Mouse (Mus musculus) c-Kit-positive CD71-positive TER-119-negative erythroid progenitor cells, embryonic 14.5 days (primary cell): ENCODE measurements around the gene Cacna1h.

ENCODE experiments used
- DNase-seq: peaks from one replicate; pipeline ENCODE4 v3.0.0-alpha.2; 2013; ENCODE audit warnings: low read depth

Gene Cacna1h

DNA sequence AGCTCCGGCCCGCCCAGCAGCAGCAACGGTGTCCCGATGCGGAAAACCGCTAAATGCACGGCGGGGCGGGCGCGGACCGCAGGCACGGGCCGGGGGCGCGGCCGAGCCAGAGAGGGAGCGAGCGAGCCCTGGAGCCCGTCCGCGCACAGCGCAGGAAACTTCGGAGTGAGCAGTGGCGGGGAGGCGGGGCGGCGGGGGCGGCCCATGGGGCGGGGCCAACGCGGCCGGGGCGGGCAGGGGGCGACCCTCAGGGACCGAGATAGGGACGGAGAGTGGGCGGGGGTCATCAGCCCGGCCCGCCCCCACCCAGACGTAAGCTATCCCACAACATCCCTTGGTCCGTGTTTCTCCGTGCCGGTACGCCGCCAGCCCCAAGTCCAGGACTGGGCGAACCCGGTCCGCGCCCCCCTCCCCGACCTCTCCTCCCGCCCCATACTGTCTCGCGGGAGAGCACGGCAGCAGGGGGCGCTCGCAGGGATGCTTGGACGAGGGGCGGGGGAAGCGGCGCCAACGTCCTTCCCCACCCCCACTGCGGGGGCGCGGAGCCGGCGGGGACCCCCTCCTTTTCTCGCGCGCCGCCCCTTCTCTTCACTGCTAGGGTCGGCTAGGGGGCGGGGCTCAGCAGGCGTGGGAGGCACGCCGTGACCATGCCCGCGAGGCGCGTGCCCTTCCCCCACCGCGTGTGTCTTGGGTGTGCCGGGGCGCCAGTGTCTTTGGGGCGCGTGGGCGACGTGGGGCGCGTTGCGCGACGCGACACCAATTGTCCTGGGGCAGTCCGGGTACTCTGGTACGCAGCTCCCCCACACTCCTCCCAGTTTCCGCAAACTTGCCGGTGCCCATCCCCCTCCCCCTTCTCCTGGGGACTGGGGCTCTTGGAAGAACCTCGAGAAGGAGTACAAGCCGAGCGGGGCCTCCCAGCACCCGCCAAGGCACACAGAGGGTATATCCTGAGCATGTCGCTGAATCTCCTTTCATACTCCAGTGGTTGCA, at the start of gene Cacna1h:
Gene Cacna1h (minus strand): TSS at position 167 of the 990 bp plus-strand sequence.
- DNase-seq = no peak

- DNase-seq = no peak
Observed at GRCm38 (mm10) chr17:25482092-25482491, 48.5 kb upstream of the Cacna1h start.

DNA sequence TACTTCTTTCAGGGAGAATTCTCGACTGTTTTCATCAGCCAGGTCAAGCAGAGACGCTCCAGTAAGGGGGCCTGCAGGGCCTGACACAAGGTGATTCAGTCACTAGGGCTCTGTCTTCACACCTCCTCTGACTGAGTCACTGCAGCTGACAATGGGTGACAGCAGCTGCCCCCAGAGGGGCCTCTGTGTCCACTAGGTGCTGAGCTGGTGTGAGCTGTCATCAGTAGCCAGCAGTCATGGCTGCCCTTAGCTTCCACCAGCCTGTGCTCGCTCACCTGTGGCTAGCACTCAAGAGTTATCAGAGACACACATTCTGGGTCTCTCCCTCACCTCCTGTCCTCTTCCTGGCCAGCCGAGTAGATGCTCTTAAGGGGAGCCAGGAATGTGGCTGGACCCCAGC, 47.2 kb upstream of the Cacna1h start:
- DNase-seq = no peak

- no peak for DNase-seq
Observed at GRCm38 (mm10) chr17:25480152-25480551, 46.6 kb upstream of the Cacna1h start.

DNA sequence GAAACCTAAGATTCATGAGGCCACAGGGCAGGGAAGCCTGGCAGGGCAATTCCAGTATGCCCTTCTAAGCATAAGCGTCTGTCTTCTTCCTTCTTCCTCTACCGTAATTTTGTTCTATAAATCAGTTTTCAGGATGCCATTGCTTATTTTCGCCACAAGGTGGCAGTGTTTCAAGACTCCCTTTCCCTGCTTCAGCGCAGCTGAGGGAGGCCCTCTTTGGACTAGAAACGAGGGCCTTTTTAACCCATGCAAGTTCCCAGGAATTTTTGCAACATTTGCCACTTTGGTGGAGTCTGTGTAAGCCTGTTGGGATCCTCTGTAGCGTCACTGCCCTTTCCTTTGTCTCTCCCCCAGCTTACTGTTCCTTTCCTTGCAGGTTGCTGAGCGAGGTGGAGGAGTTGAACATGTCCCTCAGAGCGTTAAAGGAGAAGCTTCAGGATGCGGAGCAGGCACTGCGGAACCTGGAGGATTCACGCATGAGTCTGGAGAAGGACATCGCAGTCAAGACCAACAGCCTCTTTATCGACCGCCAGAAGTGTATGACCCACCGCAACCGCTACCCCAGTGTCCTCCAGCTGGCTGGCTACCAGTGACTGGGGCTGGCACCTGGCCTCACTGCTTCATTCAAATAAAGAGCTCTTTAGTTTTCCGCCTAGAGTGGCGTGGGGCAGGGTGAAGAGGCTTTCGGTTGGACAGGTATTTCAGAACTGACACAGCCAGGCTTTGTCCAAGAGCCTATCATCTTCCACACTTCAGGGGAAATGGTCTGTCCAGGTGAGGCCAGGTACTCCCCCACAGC, 42.6 kb upstream of the Cacna1h start:
- no peak for DNase-seq

DNA sequence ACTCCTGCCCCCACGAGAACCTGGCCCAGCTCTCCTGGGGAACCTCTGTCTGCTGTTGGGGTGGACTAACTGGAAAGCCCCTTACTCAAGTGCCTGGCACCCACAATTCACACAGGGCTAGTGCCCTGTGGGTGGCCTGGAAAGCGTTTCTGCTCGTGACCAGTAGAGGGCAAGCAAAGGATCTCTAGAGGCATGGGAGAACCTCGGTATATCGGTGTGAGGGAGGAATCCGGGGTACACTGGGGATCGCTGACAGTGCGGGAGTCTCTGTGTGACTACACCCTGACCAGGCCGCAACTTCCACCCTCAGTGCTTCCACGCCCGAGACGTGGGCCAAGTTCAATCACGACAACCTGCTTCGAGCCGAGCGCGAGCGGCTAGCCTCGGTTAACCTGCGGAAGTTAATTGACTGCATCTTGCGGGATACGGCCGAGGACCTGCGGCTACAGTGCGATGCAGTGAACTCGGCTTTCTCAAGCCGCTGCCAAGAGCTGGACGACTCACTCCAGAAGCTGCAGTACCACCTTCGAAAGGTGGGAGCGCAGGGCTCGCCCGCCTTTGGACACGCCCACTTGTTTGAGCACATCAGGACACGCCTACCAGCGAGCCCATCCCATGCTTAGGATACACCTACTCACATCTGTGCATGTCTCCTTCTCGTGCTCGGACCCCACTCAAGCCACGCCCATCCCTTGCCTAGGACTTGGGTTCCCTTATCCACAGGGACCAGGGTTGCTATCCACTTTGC, 40.9 kb upstream of the Cacna1h start:
- DNase-seq = peak; percentile 69

DNA sequence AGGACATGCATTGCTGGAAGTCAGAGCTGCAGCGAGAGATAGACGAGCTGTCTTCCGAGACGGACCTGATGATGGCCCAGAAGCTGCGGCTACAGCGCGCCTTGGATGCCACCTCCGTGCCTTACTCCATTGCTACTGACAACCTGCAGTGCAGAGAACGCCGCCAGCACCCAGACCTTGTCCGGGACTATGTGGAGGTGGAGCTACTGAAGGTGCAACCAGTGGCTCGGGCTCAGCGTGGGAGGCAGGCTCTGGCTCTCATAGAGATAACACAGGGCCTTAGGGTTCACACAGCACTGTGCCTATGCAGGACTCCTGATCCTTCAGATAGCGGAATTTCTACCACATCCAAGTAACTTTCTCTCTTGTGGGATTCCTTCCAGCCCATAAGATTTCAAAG, 38.5 kb upstream of the Cacna1h start:
- no peak for DNase-seq

DNA sequence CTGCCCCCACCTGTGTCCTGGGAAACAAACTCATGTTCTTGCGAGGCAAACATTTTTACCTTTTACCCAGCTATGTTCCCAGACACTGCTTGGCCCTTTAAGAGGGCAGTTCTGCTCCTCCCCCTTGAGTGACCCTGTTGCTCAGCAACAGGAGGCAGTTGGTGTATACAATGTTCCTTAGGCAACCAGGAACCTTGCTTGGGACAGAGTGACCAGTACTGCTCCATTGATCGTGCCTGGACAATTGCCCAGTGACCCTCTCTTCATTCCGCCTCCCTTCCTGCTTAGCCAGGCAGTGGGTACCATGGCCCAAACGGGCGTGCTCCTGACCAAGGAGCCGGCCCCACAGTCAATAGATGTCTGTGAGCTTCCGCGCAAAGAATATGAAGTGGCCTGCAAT, 37.8 kb upstream of the Cacna1h start:
- no peak for DNase-seq

GRCm38 (mm10) chr17:25469798-25470197, 36.2 kb upstream of the Cacna1h start:
- DNase-seq = no peak

DNA sequence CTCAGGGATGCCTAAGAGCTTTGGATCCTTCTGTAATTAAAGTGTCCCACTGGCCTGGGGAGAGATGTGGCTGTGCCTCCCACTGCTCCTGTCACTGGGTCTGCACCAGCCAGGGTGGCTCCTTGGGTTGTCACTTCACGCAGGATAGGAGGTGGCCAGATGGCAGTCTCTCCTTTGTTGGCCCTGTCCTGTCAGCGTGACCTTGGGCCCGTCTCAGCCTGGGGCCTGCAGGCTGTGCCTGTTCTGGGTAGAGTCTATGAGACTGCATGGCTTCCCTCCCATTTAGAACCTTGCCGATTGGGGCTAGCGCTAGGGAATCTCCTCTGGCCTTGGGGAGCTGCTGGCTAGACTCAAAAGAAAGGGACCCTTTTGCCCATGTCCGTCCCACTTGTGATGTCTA, 34.7 kb upstream of the Cacna1h start:
- no peak for DNase-seq

DNA sequence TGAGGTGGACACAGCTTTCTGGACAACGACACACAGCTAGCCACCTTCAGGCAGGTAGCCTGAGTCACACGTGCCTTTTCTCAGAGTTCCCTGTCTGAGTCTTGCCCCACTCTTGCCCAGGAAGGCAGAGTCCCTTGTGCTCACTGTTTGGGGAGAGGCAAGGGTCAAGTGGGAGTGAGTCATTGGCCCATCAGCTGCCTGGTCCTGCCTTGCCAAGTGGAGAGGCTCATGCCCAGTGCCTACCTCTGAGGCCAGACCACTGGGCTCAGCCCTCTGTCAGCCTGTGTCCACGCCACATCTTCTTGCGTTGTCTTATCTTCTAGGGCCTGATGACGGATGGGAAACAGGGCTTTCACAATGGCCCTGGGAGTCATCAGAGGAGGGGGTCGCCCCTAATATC, 34.2 kb upstream of the Cacna1h start:
- DNase-seq = no peak

DNA sequence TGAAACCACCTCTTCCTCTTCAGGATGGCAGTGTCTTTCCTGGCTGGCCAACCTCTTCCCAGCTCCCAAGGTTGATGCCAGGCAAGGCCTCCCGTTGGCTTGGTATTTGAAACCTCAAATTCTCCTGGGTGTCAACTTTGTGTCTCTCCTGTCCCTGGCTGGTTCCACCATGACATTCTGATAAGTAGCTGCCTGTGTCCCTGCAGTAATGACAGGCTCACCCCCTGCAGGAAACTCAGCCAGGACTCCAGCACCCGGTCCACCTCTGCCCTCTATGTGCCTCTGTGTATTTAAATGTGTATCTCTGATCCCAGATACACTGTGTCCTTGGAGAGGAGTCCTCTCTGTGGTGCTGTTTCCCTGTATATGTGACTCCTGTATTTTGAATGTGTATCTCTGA, 32.7 kb upstream of the Cacna1h start:
- no peak for DNase-seq

DNA sequence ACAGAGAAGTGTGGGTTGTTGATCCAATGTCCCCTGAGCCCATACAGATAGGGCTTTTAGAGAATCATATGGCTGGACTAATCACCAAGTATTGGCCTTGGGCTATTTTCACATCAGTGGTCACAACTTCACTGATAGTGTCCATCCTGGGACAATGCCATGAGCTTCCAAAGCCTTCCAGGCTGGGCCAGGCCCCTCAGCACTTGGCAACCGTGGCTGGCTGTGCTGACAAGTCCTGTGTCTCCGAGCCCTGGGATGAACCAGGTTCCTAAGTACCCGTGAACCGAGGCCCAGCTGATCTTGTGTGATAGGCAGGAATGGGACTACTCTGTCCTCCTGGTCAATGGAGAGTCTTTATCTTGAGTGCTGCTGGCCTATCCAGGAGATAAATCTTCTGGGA, 30.5 kb upstream of the Cacna1h start:
- DNase-seq = no peak

DNA sequence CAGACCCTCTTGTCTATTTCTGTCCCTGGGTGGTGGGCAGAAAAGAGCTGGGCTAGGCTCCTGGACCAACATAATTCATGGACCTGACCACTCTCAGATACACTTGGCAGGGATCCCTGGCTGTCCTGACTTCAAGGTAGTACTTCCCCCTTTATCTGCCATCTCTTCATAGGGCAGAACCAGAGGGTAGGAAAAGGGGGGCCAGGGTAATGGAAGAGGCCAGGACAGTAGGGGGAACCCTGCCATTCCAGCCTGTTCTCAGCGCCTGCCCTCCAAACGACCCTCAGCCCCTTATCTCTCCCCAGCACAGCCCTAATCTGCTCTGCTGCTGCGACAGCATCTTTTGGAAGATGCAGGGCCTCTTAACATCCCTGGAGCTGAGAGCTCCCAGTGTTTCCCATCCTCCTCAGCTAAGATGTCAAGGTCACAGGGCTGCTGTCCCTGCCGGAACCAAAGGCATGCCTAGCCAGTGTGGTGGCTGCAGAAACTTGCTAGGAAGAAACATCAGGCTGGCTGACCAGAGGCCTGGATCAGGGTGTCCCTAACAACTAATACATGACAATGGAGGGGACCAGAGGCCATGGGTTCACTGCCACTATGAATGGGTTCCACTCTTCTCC, 29.9 kb upstream of the Cacna1h start:
- DNase-seq = no peak

- no peak for DNase-seq
Observed at GRCm38 (mm10) chr17:25462236-25462875, 28.8 kb upstream of the Cacna1h start.

DNA sequence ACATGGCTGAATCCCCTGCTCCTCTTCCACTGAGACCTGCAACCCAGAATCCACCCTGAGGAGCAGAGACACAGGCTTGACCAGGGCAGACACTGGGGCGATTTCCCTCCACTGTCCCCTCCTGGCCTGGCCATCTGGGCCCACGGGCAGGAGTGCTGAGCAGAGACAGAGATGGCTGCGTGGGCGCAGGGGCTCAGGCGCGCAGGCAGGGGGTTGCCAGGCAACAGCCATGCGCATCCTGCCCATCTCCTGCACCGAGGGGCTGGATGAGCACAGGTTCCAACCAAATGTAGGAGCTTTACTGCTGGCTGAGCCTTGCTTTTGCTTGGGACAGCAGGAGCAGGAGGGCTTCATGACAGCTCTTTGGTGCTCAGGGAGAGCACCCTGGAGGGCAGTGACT, 23.0 kb upstream of the Cacna1h start:
- no peak for DNase-seq

- DNase-seq = no peak
Observed at GRCm38 (mm10) chr17:25454272-25454671, 20.7 kb upstream of the Cacna1h start, which contains the start of gene Tekt4. Gene Tekt4 (plus strand): TSS chr17:25454615.

DNA sequence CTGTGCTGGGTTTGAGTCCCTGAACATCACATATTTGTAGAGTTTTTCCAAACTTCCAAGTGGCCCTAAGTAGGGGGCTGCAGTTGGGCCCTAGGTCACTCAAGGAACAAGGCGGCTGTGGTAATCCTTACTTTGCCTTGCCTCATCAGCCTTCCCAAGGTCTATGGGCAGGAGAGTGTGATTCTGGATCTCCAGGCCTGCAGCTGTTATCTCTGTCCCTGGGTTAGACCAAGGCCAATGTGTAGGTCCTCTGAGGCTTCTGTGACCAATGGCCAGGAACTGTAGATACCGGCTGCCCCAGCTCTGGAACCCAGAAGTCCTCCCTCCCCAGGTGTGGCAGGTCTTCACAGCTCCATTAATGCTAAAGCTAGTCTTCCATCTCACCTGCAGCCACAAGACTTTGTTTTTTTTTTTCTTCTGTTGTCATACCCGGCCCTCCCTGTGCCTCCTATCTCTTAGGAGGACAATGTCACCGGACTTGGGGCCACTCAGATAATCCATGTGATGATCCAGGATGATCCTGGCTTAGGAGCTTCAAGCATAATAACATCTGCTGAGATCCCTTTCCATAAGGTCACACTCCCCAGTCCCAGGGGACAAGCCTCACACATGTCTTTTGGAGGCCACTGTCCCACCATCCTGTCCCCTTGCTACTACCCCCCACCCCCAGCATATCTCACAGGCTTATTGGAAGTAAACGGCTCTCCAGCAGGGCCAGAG, 18.8 kb upstream of the Cacna1h start:
- DNase-seq = no peak

GRCm38 (mm10) chr17:25450329-25450728, 16.7 kb upstream of the Cacna1h start:
- no peak for DNase-seq

- no peak for DNase-seq
Observed at GRCm38 (mm10) chr17:25447865-25448264, 14.3 kb upstream of the Cacna1h start.

DNA sequence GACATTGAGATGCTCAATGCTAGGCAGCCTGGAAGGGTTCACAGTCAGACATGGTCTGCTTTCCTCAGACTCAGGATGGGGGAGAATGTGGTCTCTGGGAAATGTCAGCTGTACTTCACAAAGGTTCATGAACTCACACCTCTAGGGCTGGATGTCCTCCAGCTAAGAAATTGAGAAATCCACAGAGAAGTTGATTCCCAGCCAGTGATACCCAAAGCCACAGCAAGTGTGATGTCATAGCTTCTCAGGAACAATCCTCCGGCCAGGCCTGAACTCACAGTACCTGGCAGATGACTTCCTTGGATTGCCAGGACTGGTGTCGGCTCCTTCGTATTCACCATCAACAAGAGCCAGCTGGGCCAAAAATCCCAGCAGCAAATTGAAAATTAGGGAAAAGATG, 12.3 kb upstream of the Cacna1h start:
- DNase-seq = no peak
